Mouse (Mus musculus): ENCODE measurements around the gene Nrxn1.

Nrxn1 gene

DNA sequence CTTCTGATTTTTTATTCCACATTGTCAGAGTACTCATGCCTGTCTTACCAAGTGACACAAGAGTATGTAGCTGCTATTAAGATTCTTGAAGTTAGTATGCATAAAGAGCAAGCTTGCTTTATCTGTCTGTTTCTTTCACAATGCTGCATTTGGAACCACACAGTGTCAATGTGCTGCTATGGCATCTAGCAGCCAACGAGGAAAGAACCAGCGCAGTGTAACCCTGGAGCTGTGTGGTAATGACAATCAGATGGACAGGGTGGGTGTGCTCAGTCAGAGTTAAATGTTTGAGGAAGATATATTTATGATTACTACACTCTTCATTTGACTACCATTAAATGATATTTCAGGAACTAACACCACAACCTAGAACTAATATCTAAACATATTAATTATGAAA lies 102.1 kb downstream of the Nrxn1 start:
- DNase-seq (ENCODE audit: extremely low spot score, low read depth, low spot score): no peak

DNA sequence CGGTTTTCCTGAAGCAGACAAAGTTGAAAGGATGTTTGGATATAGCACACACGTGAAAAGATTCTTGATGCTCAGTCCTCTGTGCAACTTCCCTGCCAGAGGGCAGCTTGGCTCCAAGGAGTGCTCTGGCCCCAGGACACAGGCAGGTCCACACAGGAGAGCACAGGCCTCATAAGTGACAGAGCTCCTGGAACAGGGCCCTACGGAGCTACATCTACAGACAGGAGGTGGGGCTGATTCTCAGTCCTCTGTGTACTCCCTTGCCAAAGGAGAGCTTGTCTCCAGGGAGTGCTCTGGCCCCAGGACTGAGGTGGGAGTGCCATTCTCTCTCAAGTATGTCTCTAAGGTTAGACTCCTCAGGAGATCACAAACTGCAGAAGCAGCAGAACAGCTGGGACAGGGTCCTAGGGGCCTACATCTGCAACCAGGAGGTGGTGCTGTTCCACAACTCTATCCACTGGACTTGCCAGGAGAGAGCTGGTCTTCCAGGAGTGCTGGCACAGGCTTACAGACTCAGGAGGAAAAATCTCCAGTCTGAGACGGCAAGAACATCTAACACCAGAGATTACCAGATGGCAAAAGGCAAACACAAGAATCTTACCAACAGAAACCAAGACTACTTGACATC lies 129.9 kb downstream of the Nrxn1 start:
- DNase-seq (ENCODE audit: extremely low spot score, low read depth, low spot score): no peak

DNA sequence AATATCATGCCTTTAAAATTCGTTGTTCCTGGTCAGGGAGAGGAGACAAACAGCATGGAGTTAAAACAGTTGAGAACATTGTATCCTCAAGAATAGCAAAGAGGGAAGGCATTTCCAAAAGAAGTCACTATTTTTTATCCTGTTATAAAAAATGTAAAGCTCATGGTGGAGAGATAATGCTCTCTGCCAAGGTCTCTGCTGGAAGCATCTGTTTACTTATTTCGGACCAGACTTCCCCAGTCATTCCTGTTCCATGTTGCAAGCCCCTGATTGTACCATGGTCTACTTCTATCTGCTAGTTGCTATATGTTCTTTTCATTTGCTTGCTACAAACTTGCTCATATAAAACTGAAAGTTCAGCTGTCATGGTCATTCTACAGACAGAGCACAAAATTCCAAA lies 137.7 kb downstream of the Nrxn1 start:
- DNase-seq (ENCODE audit: extremely low spot score, low read depth, low spot score): no peak

DNA sequence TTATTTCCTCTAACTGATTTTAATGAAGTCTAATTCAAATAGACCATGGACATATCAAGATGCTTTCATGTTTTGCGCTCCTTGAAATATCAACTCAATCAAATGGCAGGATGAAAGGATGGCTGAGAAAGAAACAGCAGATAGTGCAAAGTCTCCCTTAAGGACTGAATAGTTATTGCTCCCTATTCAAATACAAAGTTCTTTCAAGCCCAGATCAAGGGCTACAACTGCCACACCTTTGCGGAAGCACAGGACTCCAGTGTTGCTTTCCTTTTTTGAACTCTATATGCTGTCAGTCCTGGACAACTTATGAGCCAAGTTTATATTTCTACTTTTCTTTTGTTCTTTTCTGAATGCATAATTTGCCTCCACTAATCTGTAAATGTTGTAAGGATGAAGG lies 157.9 kb downstream of the Nrxn1 start:
- no peak for DNase-seq (ENCODE audit: extremely low spot score, low read depth, low spot score)

DNA sequence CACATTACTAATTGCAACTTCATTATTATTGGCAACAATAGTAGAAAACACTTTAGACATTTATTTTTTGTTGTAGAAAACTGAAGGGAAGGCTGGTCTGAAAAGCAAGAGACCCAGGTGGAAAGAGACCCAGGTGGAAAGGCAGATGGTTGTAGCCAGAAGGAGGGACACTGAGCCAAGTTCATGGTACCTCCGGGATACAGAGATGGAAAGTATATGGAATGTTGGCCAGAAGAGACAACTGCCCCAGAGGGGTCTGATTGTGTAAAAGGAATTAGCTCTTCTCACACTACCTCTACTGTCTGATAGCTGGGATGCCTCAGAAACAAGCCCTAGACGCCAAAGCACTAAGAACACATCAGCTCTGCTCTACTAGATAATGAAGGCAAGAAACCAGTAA lies 179.6 kb downstream of the Nrxn1 start:
- DNase-seq (ENCODE audit: extremely low spot score, low read depth, low spot score): no peak

DNA sequence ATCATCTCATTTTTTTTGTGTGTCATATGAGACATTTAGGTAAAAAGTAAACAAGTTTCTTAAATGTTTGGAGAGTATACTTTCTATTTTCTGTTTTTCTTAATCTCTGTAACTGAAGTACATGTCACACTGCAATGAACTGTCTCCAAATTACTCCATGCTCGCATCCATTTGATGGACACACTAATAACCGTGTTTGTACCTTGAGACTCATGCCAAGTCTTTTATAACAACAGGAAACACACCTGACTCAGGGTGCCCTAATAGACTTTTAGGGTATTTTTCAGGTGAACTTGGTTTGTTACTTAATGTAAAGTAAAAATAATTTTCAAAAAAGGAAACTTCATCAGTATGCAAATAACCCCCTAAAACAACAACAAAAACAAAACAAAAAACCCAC lies 180.1 kb downstream of the Nrxn1 start:
- DNase-seq (ENCODE audit: extremely low spot score, low read depth, low spot score): no peak

DNA sequence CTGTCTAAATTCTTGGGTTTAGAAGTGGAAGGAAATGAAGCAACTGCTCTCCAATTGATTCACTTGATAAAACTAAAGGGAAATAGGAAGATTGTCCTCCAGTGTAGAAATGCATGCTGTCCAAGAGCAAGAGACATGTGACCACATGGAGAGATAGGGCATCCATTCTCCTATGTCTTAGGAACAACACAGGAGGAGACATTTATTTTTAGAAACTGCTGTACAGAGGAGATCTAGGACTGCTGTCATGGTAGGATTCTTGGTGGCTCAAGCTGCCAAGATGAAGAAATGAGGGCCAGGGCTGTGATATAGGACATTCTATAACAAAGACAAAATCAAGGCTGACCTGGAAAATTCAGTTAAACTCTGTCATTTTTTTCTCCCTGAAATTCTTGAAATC lies 180.5 kb downstream of the Nrxn1 start:
- no peak for DNase-seq (ENCODE audit: extremely low spot score, low read depth, low spot score)

DNA sequence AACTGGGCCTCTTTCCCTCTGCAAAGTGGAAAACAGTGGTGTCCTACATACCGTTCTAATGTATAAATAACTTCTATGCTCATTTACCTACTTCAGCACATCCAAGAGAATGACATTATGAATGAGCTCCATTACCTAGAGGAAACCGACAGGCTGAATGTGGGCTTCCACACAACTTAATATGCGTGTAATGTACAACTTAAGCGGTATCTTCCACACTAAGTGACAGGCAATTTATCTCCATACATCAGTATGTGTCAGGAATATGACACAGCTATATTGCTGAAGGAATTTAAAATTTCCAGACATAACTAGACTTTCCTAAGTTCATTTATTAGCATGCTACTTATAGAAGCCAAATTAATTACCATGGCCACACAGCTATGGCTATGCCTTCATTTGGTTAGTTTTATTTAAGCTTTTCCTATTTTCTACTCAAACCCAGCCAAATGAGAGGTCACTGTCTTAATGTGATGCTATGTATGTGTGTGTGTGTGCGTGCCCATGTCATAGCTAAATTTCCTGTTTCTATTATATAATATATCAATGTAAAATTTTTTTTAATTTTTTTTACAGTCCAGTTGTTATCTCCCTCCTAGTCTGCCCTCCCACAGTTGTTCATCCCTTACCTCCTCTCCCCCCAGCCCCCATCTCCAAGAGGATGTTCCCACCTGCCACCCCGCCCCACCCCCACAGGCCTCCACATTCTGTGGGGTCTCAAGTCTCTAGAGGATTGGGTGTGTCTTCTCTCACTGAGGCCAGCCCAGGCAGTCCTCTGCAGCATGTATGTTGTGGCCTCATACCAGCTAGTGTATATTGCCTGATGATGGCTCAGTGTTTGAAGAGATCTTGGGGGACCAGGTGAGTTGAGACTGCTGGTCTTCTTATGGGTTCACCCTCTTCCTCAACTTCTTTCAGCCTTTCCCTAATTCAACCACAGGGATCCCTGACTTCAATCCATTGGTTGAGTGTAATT lies 186.5 kb downstream of the Nrxn1 start:
- DNase-seq (ENCODE audit: extremely low spot score, low read depth, low spot score): no peak

DNA sequence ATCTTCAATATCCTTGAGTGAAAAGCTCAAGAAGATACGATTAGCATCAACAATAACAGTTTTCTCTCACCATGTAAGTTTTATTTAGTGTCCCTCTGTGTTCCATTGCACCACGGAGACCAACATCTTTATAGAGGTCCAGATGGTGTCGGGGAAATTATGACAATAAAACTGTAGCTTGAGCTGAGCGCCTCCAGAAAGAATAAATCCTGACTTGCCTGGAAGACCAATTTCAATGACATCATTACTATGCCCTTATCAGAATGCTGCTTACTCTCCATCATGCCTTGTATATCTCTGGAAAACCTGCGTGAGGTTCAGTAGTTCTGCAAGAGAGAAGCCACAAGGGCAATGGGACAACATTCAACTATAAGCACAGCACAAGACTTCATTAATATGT lies 187.7 kb downstream of the Nrxn1 start:
- no peak for DNase-seq (ENCODE audit: extremely low spot score, low read depth, low spot score)

DNA sequence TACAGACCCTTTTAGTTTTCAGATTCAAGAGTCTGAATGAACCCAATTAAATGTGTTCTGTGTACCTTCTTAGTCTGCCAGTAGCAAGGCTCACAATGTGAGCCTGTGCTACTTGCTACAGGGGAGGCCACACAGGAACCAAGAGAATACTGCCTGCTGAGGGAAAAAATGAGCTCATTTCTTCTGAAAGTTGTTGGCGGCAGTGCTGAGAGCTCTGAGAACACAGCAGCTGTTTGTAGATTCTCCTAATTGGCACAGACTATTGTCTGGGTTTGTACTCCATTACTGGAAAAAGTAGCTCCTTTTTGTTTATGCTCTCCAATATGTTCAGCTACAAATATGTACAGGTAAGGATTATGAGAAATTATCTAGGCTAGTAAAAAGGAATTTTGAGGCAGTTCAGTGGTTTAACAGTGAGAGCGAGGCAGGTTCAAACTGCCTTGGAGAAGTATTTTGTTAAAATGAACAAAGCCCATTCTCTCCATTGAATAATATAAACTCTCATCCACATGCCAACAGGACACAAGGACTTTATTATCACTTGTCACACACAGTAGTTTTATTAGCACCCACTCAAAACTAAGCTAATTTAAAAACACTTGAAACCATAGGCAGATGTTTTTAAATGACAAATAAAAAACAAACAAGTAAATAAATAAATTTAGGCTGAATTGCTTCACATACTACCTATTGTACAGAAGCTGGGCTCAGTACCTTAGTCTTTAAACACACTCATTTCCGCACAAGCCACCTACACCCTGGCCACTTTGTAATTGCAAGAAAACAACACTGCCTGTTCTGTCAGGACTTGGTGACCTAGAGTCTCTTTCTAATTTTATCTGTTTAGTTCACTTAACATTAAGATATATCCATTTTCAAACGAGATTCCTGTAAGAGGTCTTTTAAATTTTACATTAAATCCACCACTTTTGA lies 200.3 kb downstream of the Nrxn1 start:
- DNase-seq (ENCODE audit: extremely low spot score, low read depth, low spot score): no peak

DNA sequence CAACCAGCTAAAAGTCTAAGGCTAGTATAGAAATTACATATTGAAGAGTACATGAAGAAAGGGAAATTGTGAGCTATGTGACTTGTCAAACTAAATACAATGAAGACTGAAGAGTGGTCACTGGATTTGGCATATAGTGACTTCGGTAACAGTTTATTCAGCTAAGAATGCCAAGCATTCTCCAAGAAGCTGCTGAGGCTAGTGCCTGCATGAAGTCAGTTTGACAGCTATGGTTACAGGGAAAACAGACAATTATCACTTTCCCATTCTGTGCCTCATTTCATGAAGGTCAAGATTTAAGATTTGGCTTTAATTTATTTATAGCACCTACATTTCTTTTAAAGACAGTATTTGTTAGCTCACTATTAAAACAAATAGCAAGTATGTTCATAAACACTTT lies 201.2 kb downstream of the Nrxn1 start:
- DNase-seq (ENCODE audit: extremely low spot score, low read depth, low spot score): no peak

DNA sequence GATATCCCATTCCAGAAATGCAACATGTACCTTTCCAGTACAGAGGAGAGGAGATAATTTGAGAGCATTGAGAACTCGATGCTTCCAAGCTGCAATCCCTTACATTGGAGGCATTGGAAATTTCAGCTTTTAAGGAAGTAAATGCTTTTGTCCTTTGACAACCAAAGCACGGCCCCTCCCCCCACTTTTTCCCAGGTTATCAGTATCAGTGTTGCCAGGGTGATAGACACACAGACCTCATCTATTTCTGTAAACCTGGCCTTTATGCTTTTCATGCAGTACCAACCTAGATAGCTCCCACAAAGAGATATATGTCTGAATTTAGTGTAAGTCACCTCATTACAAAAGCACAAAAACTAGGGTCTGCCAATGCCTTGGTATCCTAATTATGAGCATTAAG lies 235.6 kb downstream of the Nrxn1 start:
- no peak for DNase-seq (ENCODE audit: extremely low spot score, low read depth, low spot score)

DNA sequence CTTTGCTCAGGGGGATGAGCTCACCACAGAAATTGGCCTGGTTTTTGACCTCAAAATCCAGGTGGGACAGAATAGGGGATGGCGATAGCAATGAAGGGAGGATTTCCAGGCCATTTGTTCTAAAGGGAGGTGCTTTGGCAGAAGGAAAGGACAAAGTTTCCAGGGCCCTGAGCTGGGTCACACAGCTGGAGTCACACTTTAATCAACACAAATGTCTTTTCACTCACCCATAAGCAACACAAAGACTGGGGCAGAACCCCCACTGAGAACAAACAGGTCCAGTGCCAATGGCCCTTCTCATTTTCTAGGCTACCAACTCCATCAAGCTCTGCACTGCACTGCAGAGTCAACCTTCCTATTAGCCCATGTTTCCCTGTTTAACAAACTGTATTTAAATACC lies 249.0 kb downstream of the Nrxn1 start:
- DNase-seq (ENCODE audit: extremely low spot score, low read depth, low spot score): no peak

DNA sequence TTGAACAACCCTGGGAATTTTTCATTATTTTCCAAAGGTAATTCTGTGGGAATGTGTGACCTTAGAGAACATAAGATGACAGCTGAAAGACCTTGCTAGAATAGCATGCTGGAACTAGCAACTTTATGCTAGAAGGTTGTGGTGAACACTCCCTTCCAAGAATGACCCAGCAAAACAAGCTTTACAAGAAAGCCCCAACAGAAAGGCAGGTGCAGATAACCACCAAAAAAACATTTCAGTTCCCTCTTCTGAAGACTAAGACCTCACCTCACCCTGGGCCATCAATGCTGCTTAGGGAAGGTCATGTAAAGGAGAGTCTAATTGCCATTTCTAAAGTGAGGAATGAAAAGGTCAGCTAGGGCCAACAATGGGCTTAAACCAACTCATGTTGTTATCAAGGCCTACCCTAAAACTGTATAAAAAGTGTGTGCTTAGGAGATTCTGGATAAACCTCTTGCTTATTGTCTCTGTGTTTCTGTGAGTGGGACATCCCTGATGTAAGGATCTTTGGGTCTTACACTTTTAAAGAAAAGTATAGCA lies 249.7 kb downstream of the Nrxn1 start:
- no peak for DNase-seq (ENCODE audit: extremely low spot score, low read depth, low spot score)

DNA sequence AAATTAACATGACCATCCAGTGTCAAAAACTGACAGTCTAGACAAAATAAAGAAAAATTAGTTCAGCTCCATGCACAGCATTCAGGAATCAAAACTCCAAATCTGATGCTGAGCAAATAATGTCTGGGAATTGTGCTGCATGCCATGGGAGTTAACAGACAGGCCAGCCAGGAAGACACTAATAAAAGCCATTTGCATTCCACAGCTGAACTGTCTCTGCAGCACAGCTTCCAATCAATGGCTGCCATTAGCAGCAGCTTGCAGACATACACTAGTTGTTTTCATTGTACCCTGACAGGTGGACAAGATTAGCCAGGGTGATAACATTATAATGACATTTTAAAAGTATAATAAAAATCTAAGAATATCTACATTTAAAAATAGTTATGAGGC lies 255.9 kb downstream of the Nrxn1 start:
- DNase-seq (ENCODE audit: extremely low spot score, low read depth, low spot score): no peak

DNA sequence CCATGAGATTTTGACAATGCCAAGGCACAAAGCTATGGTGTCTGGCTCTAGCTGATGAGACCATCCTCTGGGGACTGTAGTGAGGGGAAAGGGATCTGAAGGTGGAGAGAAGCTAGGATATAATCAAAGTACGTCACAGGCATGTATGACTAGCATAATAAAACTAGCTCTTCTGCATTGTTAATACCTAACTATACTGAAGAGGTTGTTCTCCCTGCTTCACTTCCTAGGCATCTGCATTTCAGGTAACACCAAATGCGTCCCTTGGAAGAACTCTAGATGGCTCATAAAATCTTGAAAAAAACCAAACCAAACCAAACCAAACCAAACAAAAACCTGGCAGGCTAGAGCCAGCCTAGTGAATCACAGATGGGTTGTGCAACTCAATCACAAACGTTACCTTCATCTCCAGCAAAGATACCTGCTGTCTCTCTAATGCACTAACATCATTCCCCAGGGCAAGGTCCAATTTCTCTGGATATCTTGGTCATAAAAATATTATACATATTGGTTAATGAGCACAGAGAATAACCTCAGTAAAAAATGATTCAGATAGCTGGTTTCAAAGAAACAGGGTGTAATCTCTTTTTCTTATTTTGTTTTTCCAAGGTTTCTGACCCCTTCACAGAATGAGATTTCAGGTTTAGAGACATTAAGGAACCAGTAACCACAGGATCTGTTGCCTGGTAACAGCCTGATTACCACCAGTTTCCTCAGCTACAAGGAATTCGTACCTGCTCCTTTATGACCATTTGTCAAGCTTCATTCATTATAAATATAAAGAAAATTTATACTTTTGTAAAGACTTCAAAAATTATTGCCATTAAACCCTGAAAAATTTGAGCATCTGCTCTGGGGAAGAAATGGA lies 256.5 kb downstream of the Nrxn1 start:
- no peak for DNase-seq (ENCODE audit: extremely low spot score, low read depth, low spot score)

DNA sequence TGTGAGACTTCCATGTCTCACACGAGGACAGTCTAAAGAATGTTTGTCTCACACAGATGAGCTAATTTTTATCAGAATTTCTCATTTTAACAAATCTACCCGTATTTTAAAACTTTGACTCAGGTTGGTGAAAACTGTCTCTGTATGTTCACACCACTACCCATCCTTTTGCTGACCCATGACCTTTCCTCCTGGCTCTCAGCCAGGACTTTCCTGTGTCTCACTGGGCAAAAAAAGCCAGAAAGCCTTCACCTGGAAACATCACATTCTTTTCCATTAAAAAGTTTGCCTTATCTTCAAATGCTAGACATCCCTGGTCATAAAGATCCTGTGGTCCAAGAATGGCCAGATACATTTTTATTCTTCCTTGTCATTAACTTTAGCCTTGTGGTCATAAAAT lies 274.5 kb downstream of the Nrxn1 start:
- no peak for DNase-seq (ENCODE audit: extremely low spot score, low read depth, low spot score)

DNA sequence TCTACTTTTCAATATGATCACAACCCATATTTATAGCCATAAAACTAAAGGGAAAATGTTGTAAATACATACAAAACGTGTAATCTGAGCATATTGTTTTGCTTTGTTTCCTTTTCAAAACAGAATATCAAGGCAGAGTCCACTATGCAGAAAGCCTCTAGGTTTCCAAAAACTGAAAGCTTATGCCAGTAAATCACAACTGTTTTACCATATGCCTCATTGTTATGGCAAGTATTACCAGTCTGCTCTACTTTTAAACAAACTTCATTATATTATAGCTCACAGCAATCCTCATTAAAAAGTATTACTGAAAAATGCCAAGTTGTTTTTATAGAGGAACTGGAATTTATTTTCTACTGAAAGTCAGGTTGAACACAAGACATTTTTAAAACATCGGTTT lies 275.0 kb downstream of the Nrxn1 start:
- no peak for DNase-seq (ENCODE audit: extremely low spot score, low read depth, low spot score)

DNA sequence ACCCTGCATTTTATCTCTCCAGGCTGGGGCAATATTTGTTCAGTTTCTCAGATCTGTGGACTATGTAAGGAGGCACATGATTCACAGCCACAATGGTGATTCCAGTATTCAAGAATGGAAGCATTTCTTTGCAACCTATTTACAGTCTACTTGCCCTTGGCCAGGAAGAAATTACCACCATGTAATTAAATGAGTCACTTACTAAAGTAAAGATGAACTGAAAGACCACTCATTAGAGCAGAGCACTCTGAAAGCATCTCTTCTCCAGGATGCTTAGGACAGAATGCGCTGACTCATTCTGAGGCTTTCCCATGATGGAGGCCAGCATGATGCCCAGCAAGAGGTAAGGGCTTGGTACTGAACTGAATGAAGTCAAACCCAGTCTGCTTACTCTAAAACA lies 277.6 kb downstream of the Nrxn1 start:
- DNase-seq (ENCODE audit: extremely low spot score, low read depth, low spot score): no peak

DNA sequence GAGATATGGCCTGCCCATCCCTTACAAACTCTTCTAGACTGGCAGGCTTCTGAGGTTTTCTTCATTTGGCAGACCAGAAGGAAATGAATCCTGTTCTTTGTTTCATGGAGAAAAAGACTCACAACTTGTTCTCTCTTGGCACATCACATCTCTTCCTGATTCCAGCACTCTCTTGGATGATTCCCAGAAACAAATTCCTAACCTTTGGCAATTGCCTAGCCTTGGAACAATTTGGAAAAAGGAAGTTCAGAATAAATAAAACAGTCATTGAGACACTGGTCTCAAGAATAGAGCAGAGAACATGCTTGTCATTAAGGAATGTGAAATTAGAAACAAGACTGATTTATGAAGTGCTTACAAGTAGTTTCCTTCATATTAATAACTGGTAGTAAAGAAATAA lies 279.1 kb downstream of the Nrxn1 start:
- no peak for DNase-seq (ENCODE audit: extremely low spot score, low read depth, low spot score)
